Mouse (Mus musculus) midbrain, embryonic 14.5 days (tissue): Measurements from ENCODE around the gene Zmym4. TPM values are rescaled to one million over a fixed set of nuclear protein-coding genes. Genes with fewer than 3 reads are reported as not detected.
"Not testable (repeated sequence)": the region's sequence is repeated elsewhere in the genome, so short reads cannot be mapped to it uniquely, and the experiment has no call there.

ENCODE experiments used
- ATAC-seq: fragments of 200-750 bp; cut with Nextera tagmentation; 2 replicates; pipeline ENCODE4 v1.8.0; 2017; ENCODE audit warnings: moderate number of reproducible peaks, moderate library complexity; ENCODE audit not compliant: low FRiP score, low TSS enrichment
- DNase-seq: peaks from one replicate; pipeline ENCODE4 v3.0.0-alpha.2; 2015
- H3K27ac ChIP-seq: fragments of 300-500 bp; sonication (generic); replicated peaks from 2 replicates; pipeline ENCODE4 v1.5.1; 2014; ENCODE audit warnings: mild to moderate bottlenecking, low read depth, low read length, moderate library complexity
- H3K27me3 ChIP-seq: fragments of 300-500 bp; sonication (generic); 2 replicates; pipeline ENCODE4 v1.6.1; 2014; ENCODE audit warnings: low read length, control low read depth, mixed read lengths; ENCODE audit not compliant: control insufficient read depth, insufficient read depth
- H3K36me3 ChIP-seq: fragments of 300-500 bp; sonication (generic); 2 replicates; pipeline ENCODE4 v1.6.1; 2014; ENCODE audit warnings: low read length, control low read depth; ENCODE audit not compliant: control insufficient read depth, insufficient read depth
- H3K4me1 ChIP-seq: fragments of 300-500 bp; sonication (generic); 2 replicates; pipeline ENCODE4 v1.6.1; 2014; ENCODE audit warnings: mild to moderate bottlenecking, antibody characterized with exemption, low read length, control low read depth; ENCODE audit not compliant: control insufficient read depth, insufficient read depth
- H3K4me2 ChIP-seq: fragments of 300-500 bp; sonication (generic); 2 replicates; pipeline ENCODE4 v1.6.1; 2014; ENCODE audit warnings: mild to moderate bottlenecking, low read length, moderate library complexity
- H3K4me3 ChIP-seq: fragments of 300-500 bp; sonication (generic); replicated peaks from 2 replicates; pipeline ENCODE4 v1.5.1; 2014; ENCODE audit warnings: low read depth, low read length
- H3K9ac ChIP-seq: fragments of 300-500 bp; sonication (generic); replicated peaks from 2 replicates; pipeline ENCODE4 v1.6.1; 2014; ENCODE audit warnings: mild to moderate bottlenecking, low read length, moderate library complexity
- H3K9me3 ChIP-seq: fragments of 300-500 bp; sonication (generic); 2 replicates; pipeline ENCODE4 v1.6.1; 2016; ENCODE audit warnings: low read length, control low read depth, mixed read lengths; ENCODE audit not compliant: control insufficient read depth
- WGBS: fragments of 180-500 bp; shearing (Covaris S2); extraction: QIAGEN DNeasy Blood & Tissue Kit; methylation state at CpG from one replicate; pipeline ENCODE4 v1.1.7; 2014; 5-methylcytosine and 5-hydroxymethylcytosine counted together
- polyA plus RNA-seq: library from polyadenylated mRNA; unstranded; fragments of >200 nt; fragmentation: Nextera tagmentation; extraction: Ambion mirVana; gene quantifications from 2 replicates; pipeline ENCODE4 v1.2.1, GENCODE M21; 2014

The Zmym4 gene
- polyA plus RNA-seq, 1 experiment from 2014 or later, result 37.7 TPM

DNA sequence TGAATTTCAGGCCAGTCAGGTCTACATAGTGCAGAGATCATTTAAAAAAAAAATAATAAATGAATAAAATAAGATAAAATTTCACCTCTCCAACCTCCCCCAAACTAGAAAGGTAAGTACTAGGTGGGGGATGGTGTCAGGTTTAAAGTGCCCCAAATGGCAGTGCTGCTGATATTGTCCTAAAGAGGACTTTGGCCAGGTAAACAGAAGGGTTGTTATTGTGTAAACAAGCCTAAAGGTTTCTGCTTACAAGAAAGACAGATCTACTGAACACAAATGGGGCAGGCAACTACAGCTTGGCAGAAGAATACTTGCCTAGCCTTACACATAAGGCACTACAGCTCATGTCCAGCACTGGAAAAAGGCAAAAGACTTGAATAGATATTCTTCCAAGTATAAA, 22.6 kb upstream of the Zmym4 start:
- H3K4me3 ChIP-seq, result no peak overlapping the region
- H3K4me2 ChIP-seq, result no peak overlapping the region
- no peaks in the 10 kb centered on the region for H3K36me3 ChIP-seq

DNA sequence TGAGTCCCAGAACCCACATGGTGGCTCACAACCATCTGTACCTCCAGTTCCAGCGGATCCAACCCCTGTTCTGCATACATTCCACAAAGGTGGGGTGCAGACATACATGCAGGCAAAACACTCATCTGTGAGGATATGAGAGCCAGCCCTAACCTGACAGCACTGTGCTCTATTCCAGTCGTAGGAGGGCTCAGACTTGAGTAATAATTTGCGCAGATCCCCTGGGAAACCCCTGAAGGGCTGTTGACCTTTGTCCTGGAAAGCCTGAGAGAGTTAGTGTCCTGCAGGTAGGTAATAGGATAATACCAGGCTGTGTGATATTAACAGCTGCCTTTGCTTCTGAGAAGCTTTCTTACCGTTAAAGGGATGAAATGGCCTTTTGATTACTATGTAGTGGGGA, 20.6 kb upstream of the Zmym4 start:
- Histone ChIP-seq H3K4me3 (no peak overlapping the region), H3K36me3 (no peaks in the 10 kb centered on the region), H3K4me1 (no peaks in the 10 kb centered on the region), H3K27me3 (no peaks in the 10 kb centered on the region), H3K4me2 (no peak overlapping the region), H3K27ac (no peak overlapping the region), H3K9ac (no peak overlapping the region), H3K9me3 (no peaks in the 10 kb centered on the region)
- no peak for DNase-seq
- WGBS, result 77% methylated on average over 4 of the region's 4 CpGs
- no peak for ATAC-seq

More for the DNA sequence above, 22.6 kb upstream of the Zmym4 start:
- DNase-seq (no peak), ATAC-seq (no peak)
- Histone ChIP-seq H3K27me3 (no peaks in the 10 kb centered on the region), H3K27ac (no peak overlapping the region), H3K9ac (no peak overlapping the region), H3K4me1 (no peaks in the 10 kb centered on the region), H3K9me3 (no peaks in the 10 kb centered on the region)

GRCm38 (mm10) chr4:126986768-126987167, 18.8 kb upstream of the Zmym4 start:
- Histone ChIP-seq H3K4me1 (no peaks in the 10 kb centered on the region), H3K36me3 (no peaks in the 10 kb centered on the region), H3K27ac (no peak overlapping the region), H3K27me3 (no peaks in the 10 kb centered on the region), H3K9me3 (no peaks in the 10 kb centered on the region), H3K4me3 (no peak overlapping the region), H3K4me2 (no peak overlapping the region), H3K9ac (no peak overlapping the region)
- ATAC-seq (no peak), DNase-seq (no peak)
- WGBS, result 83% methylated on average over 5 of the region's 5 CpGs

DNA sequence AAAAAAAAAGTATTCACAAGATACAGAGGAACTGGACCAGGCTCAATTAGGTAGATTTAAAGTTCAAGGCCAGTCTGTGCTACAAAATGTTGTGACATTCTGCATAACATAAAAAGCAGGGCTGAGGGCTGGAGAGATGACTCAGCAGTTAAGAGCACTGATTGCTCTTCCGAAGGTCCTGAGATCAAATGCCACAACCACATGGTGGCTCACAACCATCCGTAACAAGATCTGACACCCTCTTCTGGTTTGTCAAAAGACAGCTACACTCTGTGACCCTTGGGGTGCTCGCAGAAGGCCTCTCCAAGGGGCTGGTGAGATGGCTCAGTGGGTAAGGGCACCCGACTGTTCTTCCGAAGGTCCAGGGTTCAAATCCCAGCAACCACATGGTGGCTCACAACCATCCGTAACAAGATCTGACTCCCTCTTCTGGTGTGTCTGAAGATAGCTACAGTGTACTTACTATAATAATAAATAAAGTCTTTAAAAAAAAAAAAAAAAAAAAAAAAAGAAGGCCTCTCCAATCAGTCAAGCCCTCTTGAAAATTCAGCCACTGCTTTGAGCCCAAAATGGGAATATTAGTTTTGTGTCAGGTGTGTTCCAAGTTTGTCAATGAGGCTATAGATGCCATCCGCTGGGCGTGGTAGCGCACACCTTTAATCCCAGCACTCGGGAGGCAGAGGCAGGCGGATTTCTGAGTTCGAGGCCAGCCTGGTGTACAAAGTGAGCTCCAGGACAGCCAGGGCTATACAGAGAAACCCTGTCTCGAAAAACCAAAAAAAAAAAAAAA, 16.0 kb upstream of the Zmym4 start:
- H3K36me3 ChIP-seq, DNase-seq, H3K9ac ChIP-seq, H3K27me3 ChIP-seq, H3K4me1 ChIP-seq, ATAC-seq, H3K9me3 ChIP-seq, H3K4me2 ChIP-seq, H3K4me3 ChIP-seq, H3K27ac ChIP-seq: not testable (repeated sequence)
- WGBS, result 90% methylated on average over 11 of the region's 13 CpGs

DNA sequence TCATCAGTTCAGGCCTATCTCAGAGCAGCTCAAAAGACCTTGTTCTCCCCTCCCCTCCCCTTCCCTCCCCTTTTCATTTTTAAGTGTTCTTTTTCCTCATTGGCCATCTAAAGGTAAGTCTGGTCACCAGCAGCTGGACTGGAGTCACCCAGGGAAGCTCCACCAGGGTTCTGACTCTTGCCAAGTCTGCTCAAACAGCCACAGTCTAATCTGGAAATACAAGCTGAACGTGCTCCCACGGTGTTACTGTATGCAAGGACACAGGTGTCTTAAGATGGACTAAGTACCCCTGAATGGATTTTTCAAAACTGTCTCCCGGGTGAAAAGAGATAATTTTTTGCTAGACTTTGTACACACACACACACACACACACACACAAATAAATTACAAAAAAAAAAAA, 15.4 kb upstream of the Zmym4 start:
- 79% methylated on average over 3 of the region's 3 CpGs for WGBS

DNA sequence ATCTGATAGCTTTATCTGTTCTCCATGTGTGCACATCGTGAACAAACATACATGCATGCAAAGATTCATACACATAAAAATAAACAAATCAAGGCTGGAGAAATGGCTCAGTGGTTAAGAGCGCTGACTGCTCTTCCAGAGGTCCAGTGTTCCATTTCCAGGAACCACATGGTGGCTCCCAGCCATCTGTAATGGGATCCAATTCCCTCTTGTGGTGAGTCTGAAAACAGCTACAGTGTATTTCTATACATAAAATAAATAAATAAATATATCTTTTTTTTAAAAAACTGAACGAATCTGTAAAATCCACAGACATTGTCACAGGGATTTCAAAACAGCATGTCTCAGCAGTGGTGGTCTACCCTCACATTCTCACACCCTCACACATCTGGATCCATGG, 10.8 kb upstream of the Zmym4 start:
- H3K9ac ChIP-seq, result no peak overlapping the region
- H3K4me2 ChIP-seq, result no peak overlapping the region
- no peak overlapping the region for H3K4me3 ChIP-seq
- no peaks in the 10 kb centered on the region for H3K27me3 ChIP-seq
- H3K9me3 ChIP-seq, result no peaks in the 10 kb centered on the region
- ATAC-seq (no peak), DNase-seq (no peak)
- H3K4me1 ChIP-seq, result no peaks in the 10 kb centered on the region
- H3K36me3 ChIP-seq, result no peaks in the 10 kb centered on the region
- no peak overlapping the region for H3K27ac ChIP-seq
- WGBS, result 80% methylated on average over 3 of the region's 3 CpGs

More for the DNA sequence above, 15.4 kb upstream of the Zmym4 start:
- Histone ChIP-seq H3K9me3 (no peaks in the 10 kb centered on the region), H3K27ac (no peak overlapping the region), H3K4me2 (no peak overlapping the region), H3K9ac (no peak overlapping the region), H3K4me3 (no peak overlapping the region), H3K36me3 (no peaks in the 10 kb centered on the region), H3K4me1 (no peaks in the 10 kb centered on the region), H3K27me3 (no peaks in the 10 kb centered on the region)
- DNase-seq (no peak), ATAC-seq (no peak)

DNA sequence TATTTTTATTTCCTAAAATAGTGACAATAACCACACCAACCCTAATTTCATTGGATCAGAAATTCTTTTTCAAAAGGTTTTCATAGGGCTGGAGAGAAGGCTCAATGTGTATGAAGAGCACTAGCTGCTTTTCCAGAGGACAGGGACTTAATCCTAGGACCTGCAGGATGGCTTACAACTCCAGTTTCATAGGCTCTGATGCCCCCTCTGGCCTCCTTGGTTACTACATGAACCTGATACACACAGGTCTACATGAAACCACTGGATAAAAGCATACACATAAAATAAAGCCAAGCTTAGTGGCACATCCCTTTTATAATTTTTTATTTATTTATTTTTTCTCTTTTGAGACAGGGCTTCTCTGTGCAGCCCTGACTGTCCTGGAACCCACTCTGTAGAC, 9.5 kb upstream of the Zmym4 start:
- no peak overlapping the region for H3K4me3 ChIP-seq
- no peaks in the 10 kb centered on the region for H3K36me3 ChIP-seq
- H3K4me2 ChIP-seq, result no peak overlapping the region
- ATAC-seq (no peak), DNase-seq (peak; percentile 47)
- no peaks in the 10 kb centered on the region for H3K27me3 ChIP-seq
- no peak overlapping the region for H3K27ac ChIP-seq
- no peaks in the 10 kb centered on the region for H3K4me1 ChIP-seq
- no peaks in the 10 kb centered on the region for H3K9me3 ChIP-seq
- no peak overlapping the region for H3K9ac ChIP-seq

DNA sequence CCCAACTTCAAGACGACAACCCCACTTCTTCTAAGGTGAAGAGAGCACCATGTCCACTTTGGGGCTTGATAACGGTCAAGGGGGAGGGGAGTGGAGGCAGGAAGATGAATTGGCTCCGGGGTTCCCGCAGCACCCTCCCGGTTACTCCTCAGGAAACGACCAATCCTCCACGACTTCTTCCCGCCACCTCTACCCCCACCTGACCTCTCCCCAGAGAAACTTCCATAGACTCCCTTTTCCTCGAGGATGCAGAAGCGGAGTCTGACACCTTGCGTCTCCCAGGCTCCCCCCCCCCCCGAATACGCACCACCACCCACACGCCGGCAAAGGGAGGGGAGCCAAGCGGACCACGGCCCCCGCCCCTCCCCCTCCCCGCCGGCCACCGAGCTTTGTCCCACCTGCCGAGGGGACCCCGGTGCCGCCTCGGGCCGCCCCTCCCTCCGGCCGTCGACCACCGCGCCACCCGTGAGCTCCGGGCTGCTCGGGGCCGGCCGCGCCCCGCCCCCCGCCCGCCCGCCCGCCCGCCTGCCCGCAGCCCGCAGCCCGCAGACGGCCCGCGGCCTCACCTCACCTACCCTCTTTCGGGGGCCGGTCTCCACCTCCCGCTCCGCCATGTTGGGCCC, 583 bp downstream of the Zmym4 start:
- under 1% methylated on average over 20 of the region's 53 CpGs for WGBS
- Histone ChIP-seq H3K4me1 (peaks cover 10% of the 10 kb centered on the region), H3K9me3 (no peaks in the 10 kb centered on the region), H3K9ac (peak overlapping the region; percentile 95), H3K27me3 (no peaks in the 10 kb centered on the region), H3K4me2 (peak overlapping the region; percentile 78), H3K36me3 (no peaks in the 10 kb centered on the region), H3K4me3 (peak overlapping the region; percentile 91), H3K27ac (peak overlapping the region; percentile 98)
- DNase-seq (peak; percentile 41), ATAC-seq (no peak)

- no peak overlapping the region for H3K4me3 ChIP-seq
- no peak for ATAC-seq
- no peak for DNase-seq
- peaks cover 9% of the 10 kb centered on the region; the same call in 1 of the 2 replicates for H3K4me1 ChIP-seq
- H3K4me2 ChIP-seq, result no peak overlapping the region
- H3K36me3 ChIP-seq, result no peaks in the 10 kb centered on the region
- H3K9ac ChIP-seq, result no peak overlapping the region
- H3K27me3 ChIP-seq, result no peaks in the 10 kb centered on the region
- H3K9me3 ChIP-seq, result no peaks in the 10 kb centered on the region
- H3K27ac ChIP-seq, result no peak overlapping the region
Measured at GRCm38 (mm10) chr4:126958682-126959081, 9.3 kb downstream of the Zmym4 start.
